Mouse (Mus musculus): Measurements from ENCODE around the gene Gm815. TPM values are rescaled to one million over a fixed set of nuclear protein-coding genes. Genes with fewer than 3 reads are reported as not detected.

Gm815 gene
- not detected in 2 replicates for polyA plus RNA-seq (2015; fragmentation: Nextera tagmentation; extraction: Ambion mirVana)

DNA sequence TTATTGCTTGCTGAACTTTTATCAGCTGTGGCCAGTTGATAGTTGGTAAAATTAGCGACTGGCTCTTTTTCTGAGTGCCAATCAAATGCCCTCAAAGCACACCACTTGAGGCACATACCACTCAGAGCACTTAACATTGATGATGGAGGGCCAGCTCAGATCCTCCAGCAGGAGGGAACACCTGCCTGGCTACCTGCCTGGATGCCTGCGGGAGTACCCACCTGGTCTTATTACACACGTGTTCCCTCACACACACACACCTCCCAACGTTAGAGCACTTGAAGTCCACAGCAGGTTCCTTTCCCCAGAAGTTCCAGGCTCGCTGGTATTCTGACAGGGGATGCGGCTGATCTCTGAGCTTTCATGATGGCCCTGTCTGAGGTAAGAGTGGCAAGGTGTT lies at the start of gene Gm815:
Gene Gm815, plus strand, starts transcription at position 266 of the 400 bp plus-strand sequence.
- Histone ChIP-seq H3K4me2 (replicated peaks) (no peak within 1 kb of the TSS), H3K27ac (no peak within 1 kb of the TSS), H3K4me3 (replicated peaks) (no peak within 1 kb of the TSS), H3K9me3 (no peaks in the 10 kb centered on the region), H3K4me1 (replicated peaks) (peaks cover 7% of the 10 kb centered on the region; the same call in 1 of the 2 replicates), H3K36me3 (no peaks in the 10 kb centered on the region), H3K27me3 (no peaks in the 10 kb centered on the region), H3K9ac (replicated peaks) (no peak within 1 kb of the TSS)
- ATAC-seq, result no peak
- WGBS, result 86% methylated on average over 6 of the region's 6 CpGs

DNA sequence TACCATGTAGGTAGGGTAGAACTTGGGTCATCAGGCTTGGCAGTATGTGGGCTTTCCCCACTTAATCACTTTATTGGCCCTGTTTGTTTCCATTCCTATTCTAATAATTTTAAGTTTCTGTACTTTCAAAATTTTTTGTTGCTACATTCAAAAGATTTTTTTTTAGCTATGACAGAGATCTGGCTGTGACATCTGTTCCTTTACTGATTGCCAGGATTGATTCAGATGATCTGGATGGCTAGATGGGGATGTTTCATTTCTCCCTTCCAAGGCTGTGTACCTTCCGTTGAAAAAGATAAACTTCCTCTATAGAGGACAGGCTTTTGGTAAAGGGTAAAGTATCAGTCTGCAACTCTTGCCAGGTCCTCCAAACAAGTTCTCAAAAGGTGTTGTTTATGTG lies 48.1 kb upstream of the Gm815 start:
- Histone ChIP-seq H3K9ac (replicated peaks) (no peak overlapping the region), H3K27me3 (no peaks in the 10 kb centered on the region; the same call in 1 of the 2 replicates), H3K36me3 (no peaks in the 10 kb centered on the region), H3K4me2 (replicated peaks) (no peak overlapping the region), H3K4me3 (replicated peaks) (no peak overlapping the region), H3K27ac (no peak overlapping the region), H3K4me1 (replicated peaks) (no peaks in the 10 kb centered on the region), H3K9me3 (no peaks in the 10 kb centered on the region)
- 88% methylated on average over 1 of the region's 1 CpGs for whole genome bisulfite sequencing
- ATAC-seq, result no peak

DNA sequence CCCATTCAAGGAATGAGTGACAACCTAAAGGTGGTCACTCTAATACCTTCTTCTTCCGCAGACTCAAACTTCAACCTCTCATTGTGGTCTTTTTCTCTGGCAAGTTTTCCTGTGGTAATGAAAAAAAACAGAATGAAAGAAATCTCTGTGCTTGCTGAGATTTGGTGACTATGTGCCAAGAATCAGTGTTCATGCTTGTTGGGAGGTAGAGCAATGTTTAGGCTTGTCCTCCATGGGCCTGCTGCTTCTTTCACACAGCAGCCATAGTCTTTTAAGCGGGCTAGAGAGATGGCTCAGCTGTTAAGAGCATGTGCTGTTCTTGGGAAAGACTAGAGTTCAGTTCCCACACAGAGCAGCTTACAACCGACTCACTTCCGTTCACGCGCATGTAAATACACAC lies 41.8 kb upstream of the Gm815 start:
- Histone ChIP-seq H3K9ac (replicated peaks) (no peak overlapping the region), H3K9me3 (no peaks in the 10 kb centered on the region), H3K36me3 (no peaks in the 10 kb centered on the region), H3K27ac (peak overlapping the region; percentile 97), H3K4me3 (replicated peaks) (no peak overlapping the region), H3K27me3 (no peaks in the 10 kb centered on the region), H3K4me1 (replicated peaks) (peaks cover 31% of the 10 kb centered on the region), H3K4me2 (replicated peaks) (no peak overlapping the region)
- ATAC-seq, result no peak
- 76% methylated on average over 6 of the region's 6 CpGs for WGBS

DNA sequence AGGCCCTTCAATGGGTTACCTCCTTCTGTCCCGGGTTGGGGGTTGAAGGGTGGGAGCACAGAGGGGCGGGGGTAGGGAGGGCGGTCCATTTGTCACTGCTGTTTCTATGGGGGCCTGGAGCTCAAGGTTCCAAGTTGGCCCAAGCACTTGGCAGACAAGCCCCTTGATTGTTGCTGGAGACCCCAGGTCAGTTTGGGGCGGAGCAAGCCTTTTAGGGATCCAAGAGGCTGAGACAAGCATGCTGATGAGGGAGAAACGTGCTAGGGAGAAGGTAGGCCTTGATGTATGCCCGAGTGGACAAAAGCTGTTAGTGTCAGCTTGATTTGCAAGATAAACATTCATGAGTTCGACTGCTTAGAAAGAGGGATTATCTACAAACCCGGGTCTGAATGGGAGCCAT lies 40.9 kb upstream of the Gm815 start:
- Histone ChIP-seq H3K9ac (replicated peaks) (0 out of 2 replicates have a peak overlapping the region, but pooled peaks have one; percentile 41), H3K9me3 (no peaks in the 10 kb centered on the region), H3K4me1 (replicated peaks) (peaks cover 31% of the 10 kb centered on the region), H3K4me2 (replicated peaks) (peak overlapping the region; percentile 36), H3K27ac (peak overlapping the region; percentile 97), H3K4me3 (replicated peaks) (peak overlapping the region; percentile 40), H3K36me3 (no peaks in the 10 kb centered on the region), H3K27me3 (no peaks in the 10 kb centered on the region)
- peak; percentile 88 for ATAC-seq
- WGBS, result 2% methylated on average over 8 of the region's 8 CpGs

DNA sequence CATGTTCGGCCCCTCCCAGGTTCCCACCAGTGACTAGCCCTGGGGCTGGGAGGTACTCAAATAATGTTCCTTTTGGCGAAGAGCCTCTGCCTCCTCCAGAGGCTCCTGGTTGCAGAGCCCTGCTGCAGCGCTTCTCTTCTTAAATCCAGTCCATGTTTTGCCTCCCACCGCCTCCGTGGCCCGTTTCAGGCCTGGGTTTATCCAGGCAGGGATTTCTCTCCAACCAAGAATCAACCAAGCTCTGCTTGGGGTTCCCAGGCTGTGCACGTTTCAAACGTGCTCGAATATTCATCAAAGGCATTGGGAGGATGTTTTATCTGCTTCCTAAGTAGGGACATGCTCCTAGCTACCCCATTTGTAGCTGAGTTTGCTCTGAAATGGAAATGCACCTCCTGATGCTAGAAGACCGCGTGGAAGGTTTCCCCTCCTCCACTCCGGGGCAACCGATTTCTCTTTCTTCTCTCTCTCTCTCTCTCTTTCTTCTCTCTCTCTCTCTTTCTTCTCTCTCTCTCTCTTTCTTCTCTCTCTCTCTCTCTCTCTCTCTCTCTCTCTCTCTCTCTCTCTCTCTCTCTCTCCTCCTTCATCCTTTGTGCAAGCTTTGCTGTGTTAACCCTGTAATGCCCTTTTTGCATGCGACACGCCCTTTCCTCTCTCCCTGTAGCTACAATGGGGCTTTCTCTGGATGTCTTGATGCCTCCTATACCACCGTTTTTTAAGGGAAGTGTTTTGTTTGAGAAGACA lies 40.2 kb upstream of the Gm815 start:
- under 1% methylated on average over 16 of the region's 16 CpGs for WGBS
- Histone ChIP-seq H3K27ac (peak overlapping the region; percentile 97), H3K27me3 (no peaks in the 10 kb centered on the region), H3K4me1 (replicated peaks) (peaks cover 31% of the 10 kb centered on the region), H3K36me3 (no peaks in the 10 kb centered on the region), H3K9ac (replicated peaks) (peak overlapping the region; percentile 66), H3K4me3 (replicated peaks) (peak overlapping the region; percentile 40), H3K4me2 (replicated peaks) (peak overlapping the region; percentile 61), H3K9me3 (no peaks in the 10 kb centered on the region)
- ATAC-seq, result peak; percentile 97

DNA sequence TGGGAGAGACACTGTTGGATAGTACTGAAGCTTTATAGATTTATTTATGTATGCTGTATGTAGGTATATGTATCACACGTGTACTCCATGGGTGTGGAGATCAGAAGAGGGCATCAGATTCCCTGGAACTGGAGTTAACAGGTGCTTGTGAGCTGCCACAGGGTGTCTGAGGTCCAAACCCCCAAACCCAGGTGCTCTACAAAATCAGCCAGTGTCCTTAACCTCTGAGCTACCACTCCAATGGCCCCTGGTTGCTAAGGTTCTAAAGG lies 39.7 kb upstream of the Gm815 start:
- H3K36me3 ChIP-seq, result no peaks in the 10 kb centered on the region
- no peaks in the 10 kb centered on the region for H3K9me3 ChIP-seq
- peak overlapping the region; percentile 66 for H3K9ac ChIP-seq (replicated peaks)
- no peaks in the 10 kb centered on the region for H3K27me3 ChIP-seq
- peaks cover 31% of the 10 kb centered on the region for H3K4me1 ChIP-seq (replicated peaks)
- peak overlapping the region; percentile 61 for H3K4me2 ChIP-seq (replicated peaks)
- peak; percentile 1; the same call in 1 of the 2 replicates for ATAC-seq
- WGBS, result 0% methylated on average over 1 of the region's 1 CpGs
- H3K27ac ChIP-seq, result peak overlapping the region; percentile 97
- H3K4me3 ChIP-seq (replicated peaks), result peak overlapping the region; percentile 40

DNA sequence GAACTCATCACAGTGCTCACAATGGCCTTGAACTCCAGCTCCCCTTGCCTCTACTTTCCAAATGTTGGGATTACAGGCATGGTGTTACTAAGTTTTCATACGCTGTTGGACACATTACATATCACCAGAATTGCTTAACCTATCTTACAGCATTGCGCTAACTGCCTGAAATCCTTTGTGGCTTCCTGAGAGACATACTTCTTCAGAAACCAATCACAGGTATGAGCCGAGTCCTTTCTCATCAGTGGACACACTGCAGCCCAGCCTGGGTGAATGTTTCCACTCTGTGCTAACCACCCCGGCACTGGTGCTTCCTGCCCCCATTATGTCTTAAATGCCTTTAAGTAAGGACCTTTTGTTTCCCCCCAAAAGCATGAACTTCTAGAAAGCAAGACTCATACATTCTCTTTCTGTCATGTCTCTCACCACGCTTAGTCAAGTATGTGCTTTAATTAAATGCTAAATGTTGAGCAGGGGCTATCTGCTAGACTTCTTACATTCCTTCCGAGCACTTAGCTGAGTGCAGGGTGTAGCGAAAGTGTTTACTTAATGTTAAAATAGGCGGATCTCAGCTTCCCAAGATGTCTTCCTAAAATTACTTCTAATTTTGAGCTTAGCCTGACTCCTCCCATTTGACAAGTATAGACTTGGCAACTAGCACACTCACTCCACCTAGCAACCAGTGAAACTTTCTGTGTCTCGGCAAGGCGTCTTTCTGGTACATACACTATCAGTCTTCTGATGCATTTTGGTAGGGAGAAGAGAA lies 34.5 kb upstream of the Gm815 start:
- Histone ChIP-seq H3K36me3 (no peaks in the 10 kb centered on the region), H3K27me3 (no peaks in the 10 kb centered on the region), H3K9me3 (no peaks in the 10 kb centered on the region), H3K27ac (no peak overlapping the region), H3K4me3 (replicated peaks) (no peak overlapping the region), H3K4me1 (replicated peaks) (peaks cover 12% of the 10 kb centered on the region), H3K9ac (replicated peaks) (no peak overlapping the region), H3K4me2 (replicated peaks) (no peak overlapping the region)
- no peak for ATAC-seq
- WGBS, result 73% methylated on average over 10 of the region's 10 CpGs

DNA sequence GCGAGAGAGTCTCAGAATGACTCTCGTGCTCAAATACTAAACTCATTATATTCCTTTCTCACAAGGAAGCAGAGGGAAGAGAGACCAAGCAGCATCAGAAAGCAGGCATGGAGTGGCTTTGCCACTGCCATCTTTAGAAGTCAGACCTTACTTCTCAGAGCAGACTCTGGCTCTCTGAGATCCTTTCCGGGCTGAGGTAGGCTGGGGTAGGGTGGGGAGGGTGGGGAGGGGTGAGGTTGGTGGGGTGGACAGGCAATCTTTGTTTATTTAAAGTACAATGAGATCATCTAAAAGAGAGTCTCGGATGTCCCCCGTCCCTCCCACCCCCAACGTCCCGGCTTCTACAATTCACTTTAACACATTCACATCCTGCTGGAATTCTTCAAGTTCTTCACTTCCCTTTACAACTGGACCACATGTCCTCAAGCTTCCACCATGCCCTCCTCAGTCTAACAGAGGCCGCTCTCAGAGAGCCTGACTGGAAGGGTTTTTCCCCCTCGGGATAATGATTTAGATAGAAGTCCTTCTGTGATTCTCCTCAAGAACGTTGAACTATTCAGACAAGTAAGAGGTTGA lies 33.3 kb upstream of the Gm815 start:
- no peak for ATAC-seq
- 72% methylated on average over 10 of the region's 10 CpGs for WGBS

DNA sequence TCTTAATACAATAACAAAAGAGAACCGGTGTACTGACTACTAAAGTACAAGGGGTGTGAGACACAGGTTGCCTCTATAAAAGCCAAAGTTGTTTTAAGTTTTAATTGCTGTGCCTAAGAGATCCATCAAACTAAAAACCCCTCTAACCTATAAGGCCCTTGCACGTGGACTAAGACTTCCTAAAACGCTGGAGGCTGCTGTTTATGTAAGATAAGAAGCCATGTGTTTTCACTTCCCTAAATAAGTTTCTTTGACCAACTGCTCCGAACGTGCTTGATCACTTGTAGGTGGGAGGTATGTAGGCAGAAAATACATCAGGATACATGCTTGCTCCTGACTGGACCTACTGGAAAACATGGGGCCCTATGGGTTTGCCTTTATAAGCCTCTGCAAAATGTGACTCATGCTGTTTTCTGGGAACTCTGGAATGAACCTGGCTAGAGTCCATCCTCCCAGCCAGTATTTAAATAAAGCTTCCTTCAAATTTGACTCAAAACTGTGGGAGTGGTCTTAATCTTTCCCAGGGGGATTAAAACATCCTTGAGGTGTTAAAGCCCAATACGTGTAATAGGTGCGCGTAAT lies 31.9 kb upstream of the Gm815 start:
- no peak for ATAC-seq
- Histone ChIP-seq H3K9me3 (no peaks in the 10 kb centered on the region), H3K27me3 (no peaks in the 10 kb centered on the region), H3K36me3 (no peaks in the 10 kb centered on the region), H3K4me1 (replicated peaks) (peaks cover 8% of the 10 kb centered on the region), H3K4me2 (replicated peaks) (no peak overlapping the region), H3K27ac (no peak overlapping the region), H3K4me3 (replicated peaks) (no peak overlapping the region), H3K9ac (replicated peaks) (no peak overlapping the region)
- 89% methylated on average over 8 of the region's 8 CpGs for WGBS

More for the DNA sequence above, 33.3 kb upstream of the Gm815 start:
- H3K4me2 ChIP-seq (replicated peaks), result no peak overlapping the region
- no peak overlapping the region for H3K27ac ChIP-seq
- no peak overlapping the region for H3K4me3 ChIP-seq (replicated peaks)
- no peaks in the 10 kb centered on the region for H3K27me3 ChIP-seq
- no peaks in the 10 kb centered on the region for H3K36me3 ChIP-seq
- H3K9me3 ChIP-seq, result no peaks in the 10 kb centered on the region
- H3K9ac ChIP-seq (replicated peaks), result no peak overlapping the region
- H3K4me1 ChIP-seq (replicated peaks), result no peaks in the 10 kb centered on the region

DNA sequence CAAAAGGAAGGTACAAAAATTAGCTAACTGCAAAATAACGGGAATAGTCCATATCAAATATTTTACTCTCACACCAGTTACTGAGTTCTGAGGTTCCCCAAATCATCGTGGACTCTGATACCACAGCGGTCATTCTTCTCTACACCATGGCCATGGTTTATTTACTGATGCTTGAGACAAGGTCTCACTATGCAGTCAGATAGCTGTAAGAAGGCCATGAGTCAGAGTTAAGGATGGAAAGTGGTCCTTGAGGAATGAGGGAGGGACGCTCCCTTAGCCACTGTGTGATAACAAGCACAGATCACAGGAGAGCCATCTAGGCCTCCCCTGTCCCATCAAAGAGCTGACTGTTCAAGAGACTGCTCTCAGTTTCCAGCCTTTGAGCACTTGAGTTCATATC lies 31.0 kb upstream of the Gm815 start:
- peaks cover 17% of the 10 kb centered on the region for H3K4me1 ChIP-seq (replicated peaks)
- no peaks in the 10 kb centered on the region for H3K36me3 ChIP-seq
- H3K27ac ChIP-seq, result no peak overlapping the region
- H3K9me3 ChIP-seq, result no peaks in the 10 kb centered on the region
- no peak overlapping the region for H3K4me2 ChIP-seq (replicated peaks)
- no peaks in the 10 kb centered on the region for H3K27me3 ChIP-seq
- WGBS, result 97% methylated on average over 4 of the region's 4 CpGs
- no peak overlapping the region for H3K4me3 ChIP-seq (replicated peaks)
- H3K9ac ChIP-seq (replicated peaks), result no peak overlapping the region
- ATAC-seq, result no peak

DNA sequence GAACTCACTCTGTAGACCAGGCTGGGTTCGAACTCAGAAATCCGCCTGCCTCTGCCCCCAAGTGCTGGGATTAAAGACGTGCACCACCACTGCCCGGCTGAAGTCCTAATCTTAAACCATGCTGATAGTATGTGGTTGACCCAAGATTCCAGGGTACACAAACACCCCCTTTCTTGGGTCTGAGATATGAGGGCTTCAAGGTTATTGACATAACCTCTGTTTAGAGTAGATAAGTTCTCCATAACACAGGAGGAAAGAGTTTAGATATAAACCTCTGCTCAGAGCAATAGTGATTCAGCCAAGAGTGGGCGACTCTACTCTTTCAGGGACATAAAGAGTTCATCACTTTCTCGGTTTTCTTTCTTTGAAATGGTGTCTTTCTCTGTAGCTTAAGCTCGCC lies 30.5 kb upstream of the Gm815 start:
- H3K4me3 ChIP-seq (replicated peaks), result no peak overlapping the region
- no peak overlapping the region for H3K27ac ChIP-seq
- H3K4me1 ChIP-seq (replicated peaks), result peaks cover 22% of the 10 kb centered on the region
- no peak overlapping the region for H3K4me2 ChIP-seq (replicated peaks)
- no peak overlapping the region for H3K9ac ChIP-seq (replicated peaks)
- ATAC-seq, result no peak
- no peaks in the 10 kb centered on the region for H3K9me3 ChIP-seq
- WGBS, result 93% methylated on average over 7 of the region's 7 CpGs
- H3K27me3 ChIP-seq, result no peaks in the 10 kb centered on the region
- H3K36me3 ChIP-seq, result no peaks in the 10 kb centered on the region
